Mouse (Mus musculus) ovary, postnatal 36 days (tissue): ENCODE measurements at regions not wholly inside any gene's neighbourhood (a gene's known extent, or its start where the extent isn't known, plus 50 kb on each side); places are given as distances from the start of the nearest gene placed in this dataset.
"Not testable (repeated sequence)": the region's sequence is repeated elsewhere in the genome, so short reads cannot be mapped to it uniquely, and the experiment has no call there.

Experiments used
- DNase-seq: peaks from one replicate; pipeline ENCODE4 v3.0.0; 2022; ENCODE audit warnings: low spot score, mixed read lengths

GRCm38 (mm10) chr7:73827549-73827948, 87.4 kb downstream of the Fam174b start:
- DNase-seq = no peak

- no peak for DNase-seq
These were observed 90.5 kb downstream of the Fam174b start for GRCm38 (mm10) chr7:73830581-73830980.

- no peak for DNase-seq
These were observed 100.3 kb downstream of the Fam174b start for GRCm38 (mm10) chr7:73840381-73840780.

GRCm38 (mm10) chr7:73852184-73852583, 112.1 kb downstream of the Fam174b start:
- no peak for DNase-seq

- DNase-seq = not testable (repeated sequence)
These were observed 113.3 kb downstream of the Fam174b start for GRCm38 (mm10) chr7:73853296-73853950.

- DNase-seq = peak; percentile 27
These were observed 115.4 kb downstream of the Fam174b start for GRCm38 (mm10) chr7:73855489-73855888.

- DNase-seq = no peak
These were observed 116.8 kb downstream of the Fam174b start for GRCm38 (mm10) chr7:73856908-73857307.

- DNase-seq = no peak
These were observed 125.0 kb downstream of the Fam174b start for GRCm38 (mm10) chr7:73865086-73865485.

GRCm38 (mm10) chr7:73872181-73872580, 132.1 kb downstream of the Fam174b start:
- no peak for DNase-seq

GRCm38 (mm10) chr7:73881252-73882042, 132.0 kb downstream of the St8sia2 start:
- DNase-seq = no peak

GRCm38 (mm10) chr7:73886152-73886551, 127.3 kb downstream of the St8sia2 start:
- no peak for DNase-seq
